ENCODE assay signal across 8 mouse cellular contexts in genomic region chr7:28795832-28796231, GRCm38 (mm10). TPM values are rescaled to one million over a fixed set of nuclear protein-coding genes. Genes with fewer than 3 reads are reported as not detected.
DNase-seq lines count a peak whose midpoint lies in the region; ATAC-seq lines count a peak whose summit lies in the region.

No protein-coding gene starts in this region.

- 86% methylated on average over 15 of the region's 15 CpGs for WGBS in midbrain, embryonic 13.5 days
- 86% methylated on average over 15 of the region's 15 CpGs for WGBS in midbrain, embryonic 14.5 days
- 83% methylated on average over 15 of the region's 15 CpGs for WGBS in neural tube, embryonic 13.5 days
- WGBS in forebrain, embryonic 16.5 days: 83% methylated on average over 15 of the region's 15 CpGs
- 83% methylated on average over 15 of the region's 15 CpGs for WGBS in forebrain, embryonic 14.5 days

- 0 out of 2 replicates have a peak, but pooled peaks cover 8% of the 10 kb centered on the region for H3K27me3 ChIP-seq in midbrain, embryonic 13.5 days
- no peaks in the 10 kb centered on the region for H3K27me3 ChIP-seq in midbrain, embryonic 14.5 days (ENCODE audit: control insufficient read depth, insufficient read depth, low read length)
- H3K27me3 ChIP-seq in neural tube, embryonic 13.5 days: no peaks in the 10 kb centered on the region
- H3K27me3 ChIP-seq in forebrain, embryonic 16.5 days (replicated peaks; ENCODE audit: control insufficient read depth, insufficient read depth, low read length): no peaks in the 10 kb centered on the region
- no peaks in the 10 kb centered on the region for H3K27me3 ChIP-seq in forebrain, embryonic 14.5 days (replicated peaks; ENCODE audit: control insufficient read depth, insufficient read depth, low read length)

- H3K9me3 ChIP-seq in midbrain, embryonic 13.5 days: no peaks in the 10 kb centered on the region
- H3K9me3 ChIP-seq in midbrain, embryonic 14.5 days (ENCODE audit: control insufficient read depth, low read length): no peaks in the 10 kb centered on the region
- H3K9me3 ChIP-seq in neural tube, embryonic 13.5 days: no peaks in the 10 kb centered on the region
- no peaks in the 10 kb centered on the region for H3K9me3 ChIP-seq in forebrain, embryonic 16.5 days (ENCODE audit: control insufficient read depth, low read length)
- no peaks in the 10 kb centered on the region for H3K9me3 ChIP-seq in forebrain, embryonic 14.5 days (replicated peaks; ENCODE audit: control insufficient read depth, low read length)

- ATAC-seq in midbrain, embryonic 13.5 days: no peak
- no peak for ATAC-seq in midbrain, embryonic 14.5 days (ENCODE audit: low FRiP score, low TSS enrichment)
- ATAC-seq in common myeloid progenitor, adult 5-6 weeks (replicated peaks; ENCODE audit: low read depth, poor library complexity, severe bottlenecking): peak; percentile 55
- no peak; the same call in none of the 2 replicates for ATAC-seq in neural tube, embryonic 13.5 days (ENCODE audit: low read depth)
- no peak for ATAC-seq in forebrain, embryonic 16.5 days
- ATAC-seq in forebrain, embryonic 14.5 days: no peak

- no peak overlapping the region for H3K9ac ChIP-seq in midbrain, embryonic 13.5 days (replicated peaks)
- H3K9ac ChIP-seq in midbrain, embryonic 14.5 days (replicated peaks; ENCODE audit: low read length): no peak overlapping the region
- no peak overlapping the region for H3K9ac ChIP-seq in neural tube, embryonic 13.5 days
- no peak overlapping the region for H3K9ac ChIP-seq in forebrain, embryonic 16.5 days (replicated peaks; ENCODE audit: low read depth, low read length)
- no peak overlapping the region for H3K9ac ChIP-seq in forebrain, embryonic 14.5 days (ENCODE audit: low read length)

- no peak for DNase-seq in midbrain, embryonic 14.5 days
- peak; percentile 41 for DNase-seq in kidney, postnatal 14 days
- DNase-seq in forebrain, embryonic 14.5 days (ENCODE audit: low spot score): no peak
- DNase-seq in adipocyte (ENCODE audit: low spot score): no peak

- no peak overlapping the region for H3K27ac ChIP-seq in midbrain, embryonic 13.5 days
- no peak overlapping the region for H3K27ac ChIP-seq in midbrain, embryonic 14.5 days (replicated peaks; ENCODE audit: low read depth, low read length)
- no peak overlapping the region for H3K27ac ChIP-seq in neural tube, embryonic 13.5 days (replicated peaks)
- no peak overlapping the region; the same call in 1 of the 2 replicates for H3K27ac ChIP-seq in forebrain, embryonic 16.5 days (ENCODE audit: low read length)
- H3K27ac ChIP-seq in forebrain, embryonic 14.5 days (ENCODE audit: low read depth, low read length): no peak overlapping the region

- no peak overlapping the region; the same call in 1 of the 2 replicates for H3K4me3 ChIP-seq in midbrain, embryonic 13.5 days (replicated peaks)
- no peak overlapping the region for H3K4me3 ChIP-seq in midbrain, embryonic 14.5 days (replicated peaks; ENCODE audit: low read depth, low read length)
- H3K4me3 ChIP-seq in neural tube, embryonic 13.5 days: no peak overlapping the region
- no peak overlapping the region for H3K4me3 ChIP-seq in forebrain, embryonic 16.5 days (replicated peaks; ENCODE audit: low read length)
- H3K4me3 ChIP-seq in forebrain, embryonic 14.5 days (ENCODE audit: low read depth, low read length): no peak overlapping the region

- no peaks in the 10 kb centered on the region for H3K36me3 ChIP-seq in midbrain, embryonic 13.5 days
- H3K36me3 ChIP-seq in midbrain, embryonic 14.5 days (ENCODE audit: control insufficient read depth, insufficient read depth, low read length): no peaks in the 10 kb centered on the region
- no peaks in the 10 kb centered on the region for H3K36me3 ChIP-seq in neural tube, embryonic 13.5 days
- H3K36me3 ChIP-seq in forebrain, embryonic 16.5 days (ENCODE audit: control insufficient read depth, insufficient read depth): no peaks in the 10 kb centered on the region
- no peaks in the 10 kb centered on the region for H3K36me3 ChIP-seq in forebrain, embryonic 14.5 days (ENCODE audit: control insufficient read depth, insufficient read depth, low read length)

- peak overlapping the region; percentile 15; the same call in 1 of the 2 replicates for H3K4me2 ChIP-seq in midbrain, embryonic 13.5 days (replicated peaks)
- no peak overlapping the region for H3K4me2 ChIP-seq in midbrain, embryonic 14.5 days (ENCODE audit: low read length)
- H3K4me2 ChIP-seq in neural tube, embryonic 13.5 days: peak overlapping the region; percentile 46
- H3K4me2 ChIP-seq in forebrain, embryonic 16.5 days (ENCODE audit: low read length): no peak overlapping the region
- H3K4me2 ChIP-seq in forebrain, embryonic 14.5 days (ENCODE audit: low read length): no peak overlapping the region

- peaks cover 7% of the 10 kb centered on the region for H3K4me1 ChIP-seq in midbrain, embryonic 13.5 days (replicated peaks)
- no peaks in the 10 kb centered on the region for H3K4me1 ChIP-seq in midbrain, embryonic 14.5 days (ENCODE audit: control insufficient read depth, insufficient read depth, low read length)
- H3K4me1 ChIP-seq in neural tube, embryonic 13.5 days (replicated peaks): peaks cover 9% of the 10 kb centered on the region
- H3K4me1 ChIP-seq in forebrain, embryonic 16.5 days (replicated peaks; ENCODE audit: control insufficient read depth, insufficient read depth, low read length): peaks cover 6% of the 10 kb centered on the region
- H3K4me1 ChIP-seq in forebrain, embryonic 14.5 days (ENCODE audit: control insufficient read depth, insufficient read depth, low read length): 0 out of 2 replicates have a peak, but pooled peaks cover 4% of the 10 kb centered on the region

RNA-seq across cellular contexts. Expression of gene Rinl, which starts 7.1 kb away (rescaled TPM):
- polyA plus RNA-seq in midbrain, embryonic 13.5 days (2015; fragmentation: Nextera tagmentation; extraction: Ambion mirVana): 1.9 and 2.3 TPM in 2 replicates
- polyA plus RNA-seq in midbrain, embryonic 14.5 days (2014; fragmentation: Nextera tagmentation; extraction: Ambion mirVana): 1.1 and 2.4 TPM in 2 replicates
- 23.4 and 35.6 TPM in 2 replicates for total RNA-seq in common myeloid progenitor, adult 5-6 weeks (2017)
- polyA plus RNA-seq in neural tube, embryonic 13.5 days (2015; fragmentation: Nextera tagmentation; extraction: Ambion mirVana): 1.7 and 2.6 TPM in 2 replicates
- polyA plus RNA-seq in forebrain, embryonic 16.5 days (2015; fragmentation: Nextera tagmentation; extraction: Ambion mirVana): 1.2 and 1.3 TPM in 2 replicates
- polyA plus RNA-seq in forebrain, embryonic 14.5 days (2014; fragmentation: Nextera tagmentation; extraction: Ambion mirVana): 1.3 and 1.5 TPM in 2 replicates

RNA-seq across cellular contexts. Expression of gene Hnrnpl, which starts 12.5 kb away (rescaled TPM):
- 238 and 239 TPM in 2 replicates for polyA plus RNA-seq in midbrain, embryonic 13.5 days (2015; fragmentation: Nextera tagmentation; extraction: Ambion mirVana)
- 168 and 170 TPM in 2 replicates for polyA plus RNA-seq in midbrain, embryonic 14.5 days (2014; fragmentation: Nextera tagmentation; extraction: Ambion mirVana)
- 340 and 385 TPM in 2 replicates for total RNA-seq in common myeloid progenitor, adult 5-6 weeks (2017)
- 214 and 237 TPM in 2 replicates for polyA plus RNA-seq in neural tube, embryonic 13.5 days (2015; fragmentation: Nextera tagmentation; extraction: Ambion mirVana)
- 185 and 203 TPM in 2 replicates for polyA plus RNA-seq in forebrain, embryonic 16.5 days (2015; fragmentation: Nextera tagmentation; extraction: Ambion mirVana)
- 190 and 198 TPM in 2 replicates for polyA plus RNA-seq in forebrain, embryonic 14.5 days (2014; fragmentation: Nextera tagmentation; extraction: Ambion mirVana)

RNA-seq across cellular contexts. Expression of gene Nfkbib, which starts 28.5 kb away (rescaled TPM):
- 52.7 and 56.7 TPM in 2 replicates for polyA plus RNA-seq in midbrain, embryonic 13.5 days (2015; fragmentation: Nextera tagmentation; extraction: Ambion mirVana)
- 55.9 and 66.2 TPM in 2 replicates for polyA plus RNA-seq in midbrain, embryonic 14.5 days (2014; fragmentation: Nextera tagmentation; extraction: Ambion mirVana)
- total RNA-seq in common myeloid progenitor, adult 5-6 weeks (2017): 11.3 and 11.6 TPM in 2 replicates
- polyA plus RNA-seq in neural tube, embryonic 13.5 days (2015; fragmentation: Nextera tagmentation; extraction: Ambion mirVana): 63.4 and 67.7 TPM in 2 replicates
- 58.8 and 62.1 TPM in 2 replicates for polyA plus RNA-seq in forebrain, embryonic 16.5 days (2015; fragmentation: Nextera tagmentation; extraction: Ambion mirVana)
- 61.0 and 62.4 TPM in 2 replicates for polyA plus RNA-seq in forebrain, embryonic 14.5 days (2014; fragmentation: Nextera tagmentation; extraction: Ambion mirVana)

RNA-seq across cellular contexts. Expression of gene Ech1, which starts 29.2 kb away (rescaled TPM):
- polyA plus RNA-seq in midbrain, embryonic 13.5 days (2015; fragmentation: Nextera tagmentation; extraction: Ambion mirVana): 69.4 and 71.6 TPM in 2 replicates
- polyA plus RNA-seq in midbrain, embryonic 14.5 days (2014; fragmentation: Nextera tagmentation; extraction: Ambion mirVana): 62.4 and 78.1 TPM in 2 replicates
- total RNA-seq in common myeloid progenitor, adult 5-6 weeks (2017): 94.7 and 95.7 TPM in 2 replicates
- 88.7 and 98.1 TPM in 2 replicates for polyA plus RNA-seq in neural tube, embryonic 13.5 days (2015; fragmentation: Nextera tagmentation; extraction: Ambion mirVana)
- 87.1 and 97.7 TPM in 2 replicates for polyA plus RNA-seq in forebrain, embryonic 16.5 days (2015; fragmentation: Nextera tagmentation; extraction: Ambion mirVana)
- 103 and 107 TPM in 2 replicates for polyA plus RNA-seq in forebrain, embryonic 14.5 days (2014; fragmentation: Nextera tagmentation; extraction: Ambion mirVana)

RNA-seq across cellular contexts. Expression of gene Sirt2, which starts 29.3 kb away (rescaled TPM):
- polyA plus RNA-seq in midbrain, embryonic 13.5 days (2015; fragmentation: Nextera tagmentation; extraction: Ambion mirVana): 102 and 108 TPM in 2 replicates
- polyA plus RNA-seq in midbrain, embryonic 14.5 days (2014; fragmentation: Nextera tagmentation; extraction: Ambion mirVana): 104 and 110 TPM in 2 replicates
- 24.5 and 24.9 TPM in 2 replicates for total RNA-seq in common myeloid progenitor, adult 5-6 weeks (2017)
- 101 and 104 TPM in 2 replicates for polyA plus RNA-seq in neural tube, embryonic 13.5 days (2015; fragmentation: Nextera tagmentation; extraction: Ambion mirVana)
- polyA plus RNA-seq in forebrain, embryonic 16.5 days (2015; fragmentation: Nextera tagmentation; extraction: Ambion mirVana): 107 and 122 TPM in 2 replicates
- 110 and 115 TPM in 2 replicates for polyA plus RNA-seq in forebrain, embryonic 14.5 days (2014; fragmentation: Nextera tagmentation; extraction: Ambion mirVana)

Comparison
In these comparisons a context has a peak if more than half of its experiments do, and no peak if none do; other contexts are left out.
1. H3K4me2 ChIP-seq: peak in midbrain, embryonic 13.5 days (single experiment) and neural tube, embryonic 13.5 days (single experiment); none in midbrain, embryonic 14.5 days (single experiment), forebrain, embryonic 16.5 days (single experiment) and forebrain, embryonic 14.5 days (single experiment).